Mouse (Mus musculus) hematopoietic stem cell, adult 5-6 weeks (primary cell): Measurements from ENCODE around the gene Endov. TPM values are rescaled to one million over a fixed set of nuclear protein-coding genes. Genes with fewer than 3 reads are reported as not detected.

Experiments used
- ATAC-seq, 2 experiments: fragments of 125-278 bp in 1 of 2; replicated peaks in 1 of 2; 2 replicates each; pipeline ENCODE4 v1.8.0; 2016 to 2017; ENCODE audit warnings: inconsistent platforms in 2 of 2, mild to moderate bottlenecking in 2 of 2, moderate number of reproducible peaks in 2 of 2, low read depth in 1 of 2, moderate TSS enrichment in 1 of 2; ENCODE audit not compliant: low FRiP score in 2 of 2, poor library complexity in 2 of 2, severe bottlenecking in 2 of 2, insufficient read depth in 1 of 2, low TSS enrichment in 1 of 2
- total RNA-seq: library from RNA; stranded (forward); fragments of 172-1452, 232-1000 nt; gene quantifications from 2 replicates; pipeline ENCODE4 v1.2.3, GENCODE M21; 2017

The Endov gene
- total RNA-seq, result 11.3 and 25.1 TPM in 2 replicates

- peak; percentile 93 to 96 for ATAC-seq
Observed at GRCm38 (mm10) chr11:119490861-119491689, at the start of gene Endov. Gene Endov (plus strand): TSS chr11:119491347.

DNA sequence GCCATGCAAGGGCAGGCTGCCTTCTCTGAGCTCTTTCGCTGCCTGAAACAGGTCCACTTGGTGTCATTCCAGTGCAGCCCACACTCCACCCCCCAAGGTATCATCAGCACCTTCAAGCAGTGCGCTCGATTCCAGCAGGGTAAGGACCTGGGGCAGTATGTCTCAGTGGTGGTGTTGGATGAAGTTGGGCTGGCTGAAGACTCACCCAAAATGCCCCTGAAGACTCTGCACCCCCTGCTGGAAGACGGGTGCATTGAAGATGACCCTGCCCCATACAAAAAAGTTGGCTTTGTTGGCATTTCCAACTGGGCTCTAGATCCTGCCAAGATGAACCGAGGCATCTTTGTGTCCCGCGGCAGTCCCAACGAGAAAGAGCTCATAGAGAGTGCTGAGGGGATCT lies 48.9 kb upstream of the Endov start:
- no peak for ATAC-seq

- no peak for ATAC-seq
Observed at GRCm38 (mm10) chr11:119443442-119443841, 47.7 kb upstream of the Endov start.

DNA sequence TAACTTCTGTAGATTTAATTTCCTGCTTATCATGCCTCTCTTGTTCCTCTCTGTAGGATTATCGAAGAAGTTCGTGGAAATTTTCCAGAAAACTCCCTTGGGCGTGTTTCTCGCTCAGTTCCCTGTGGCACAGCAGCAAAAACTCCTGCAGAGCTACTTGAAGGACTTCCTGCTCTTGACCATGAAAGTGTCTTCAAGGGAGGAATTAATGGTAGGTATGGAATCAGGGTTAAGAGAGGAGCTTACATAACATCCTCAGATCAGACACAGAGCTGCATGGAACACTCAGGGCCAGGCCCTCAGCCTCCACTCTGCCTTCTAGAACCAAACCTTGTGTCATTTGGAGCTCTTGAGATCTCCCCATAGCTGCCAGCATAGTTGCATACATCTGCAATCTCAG lies 35.0 kb upstream of the Endov start:
- ATAC-seq, result no peak

DNA sequence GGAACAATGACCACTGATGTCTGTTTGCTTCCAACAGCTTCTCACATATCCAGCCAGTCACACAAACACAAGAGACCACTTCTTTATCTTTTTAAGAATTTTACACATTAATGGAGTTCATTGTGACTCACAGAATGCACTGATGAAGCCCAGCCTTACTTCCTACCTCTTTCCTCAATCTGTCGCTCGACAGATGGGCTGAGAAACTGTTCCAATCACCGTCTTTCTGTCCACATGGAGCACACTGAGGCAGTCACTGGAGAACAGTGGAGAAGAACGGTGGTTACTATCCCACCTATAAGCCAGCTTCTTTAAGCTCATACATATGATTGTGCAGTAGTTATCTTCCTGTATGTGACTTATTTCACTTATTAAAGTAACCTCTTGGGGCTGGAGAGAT lies 13.3 kb upstream of the Endov start:
- ATAC-seq, result no peak

GRCm38 (mm10) chr11:119491690-119492087 lies 542 bp downstream of the Endov start:
- ATAC-seq, result no peak

DNA sequence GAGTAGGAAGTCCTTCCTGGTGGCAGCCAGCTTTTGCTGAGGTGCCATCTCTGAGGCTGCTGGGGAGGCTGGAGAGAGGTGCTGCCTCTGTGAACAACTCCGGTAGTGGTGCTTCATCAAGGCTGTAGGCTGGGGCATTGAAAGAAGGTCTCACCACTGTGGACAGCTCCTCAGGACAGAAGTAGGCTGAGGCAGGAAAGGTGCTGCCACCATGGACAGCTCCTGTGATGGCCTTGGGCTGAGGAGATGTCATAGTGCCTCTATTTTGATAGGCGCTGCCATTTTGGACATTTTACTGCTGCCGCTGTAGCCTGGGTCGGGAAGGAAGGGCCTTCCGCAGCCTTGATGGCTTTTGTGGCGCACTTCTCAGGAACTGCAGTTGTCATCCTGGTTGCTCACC lies 1.7 kb downstream of the Endov start:
- no peak for ATAC-seq

DNA sequence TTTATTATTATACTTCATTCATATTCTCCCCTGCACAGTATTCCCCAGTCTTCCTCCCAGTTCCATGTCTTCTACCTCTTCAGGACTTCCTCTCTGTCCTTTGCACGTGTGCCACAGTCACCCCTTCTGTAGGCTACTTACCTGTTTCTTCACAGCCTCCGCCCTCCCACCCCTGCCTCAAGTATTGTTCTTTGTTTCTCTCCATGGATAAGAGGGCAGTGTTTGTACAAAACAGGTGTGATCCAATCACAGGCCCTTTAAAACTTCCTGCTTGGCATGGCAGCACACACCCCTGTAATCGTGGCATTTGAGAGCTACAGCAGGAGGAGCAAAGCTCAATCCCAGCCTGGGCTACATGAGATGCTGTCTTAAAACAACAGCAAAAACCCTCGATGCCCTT lies 2.4 kb downstream of the Endov start:
- ATAC-seq, result no peak

- no peak for ATAC-seq
Observed at GRCm38 (mm10) chr11:119496147-119496546, 5.0 kb downstream of the Endov start.

DNA sequence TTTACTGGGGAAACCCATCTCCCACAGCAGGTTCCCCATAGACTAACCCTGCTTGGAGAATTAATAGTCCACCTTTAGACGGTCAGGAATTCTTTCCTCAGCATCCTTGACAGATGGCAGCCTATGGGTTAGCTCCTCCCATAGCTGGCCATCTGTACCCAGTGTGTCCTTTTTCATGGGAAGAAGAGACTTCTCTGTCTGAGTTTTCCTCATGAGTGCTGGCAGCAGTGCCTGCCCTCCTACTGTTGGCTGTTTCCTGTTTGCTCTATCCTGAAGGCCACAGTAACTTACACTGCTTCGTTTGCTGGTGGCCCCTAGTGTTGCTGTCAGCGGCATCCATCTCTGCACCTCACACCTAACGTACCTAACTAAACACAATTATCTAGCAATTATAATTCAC lies 6.3 kb downstream of the Endov start:
- ATAC-seq, result no peak

DNA sequence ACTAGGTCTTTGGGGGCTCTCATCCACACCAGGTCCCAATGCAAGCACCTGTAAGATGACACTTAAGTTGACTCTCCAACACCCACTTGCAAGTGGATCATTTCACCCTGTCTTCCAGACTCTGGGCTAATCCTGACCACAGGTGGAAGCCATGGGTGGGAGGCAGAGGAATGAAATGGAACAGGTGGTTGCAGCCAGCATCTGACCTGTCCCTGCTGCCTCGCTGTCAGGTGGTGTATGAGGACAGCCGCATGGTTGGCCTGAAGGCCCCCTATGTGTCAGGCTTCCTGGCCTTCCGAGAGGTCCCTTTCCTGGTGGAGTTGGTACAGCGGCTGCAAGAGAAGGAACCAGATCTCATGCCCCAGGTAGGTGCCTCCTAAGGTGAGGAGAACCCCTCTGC lies 8.2 kb downstream of the Endov start:
- no peak for ATAC-seq

GRCm38 (mm10) chr11:119500011-119500410 lies 8.9 kb downstream of the Endov start:
- no peak for ATAC-seq

DNA sequence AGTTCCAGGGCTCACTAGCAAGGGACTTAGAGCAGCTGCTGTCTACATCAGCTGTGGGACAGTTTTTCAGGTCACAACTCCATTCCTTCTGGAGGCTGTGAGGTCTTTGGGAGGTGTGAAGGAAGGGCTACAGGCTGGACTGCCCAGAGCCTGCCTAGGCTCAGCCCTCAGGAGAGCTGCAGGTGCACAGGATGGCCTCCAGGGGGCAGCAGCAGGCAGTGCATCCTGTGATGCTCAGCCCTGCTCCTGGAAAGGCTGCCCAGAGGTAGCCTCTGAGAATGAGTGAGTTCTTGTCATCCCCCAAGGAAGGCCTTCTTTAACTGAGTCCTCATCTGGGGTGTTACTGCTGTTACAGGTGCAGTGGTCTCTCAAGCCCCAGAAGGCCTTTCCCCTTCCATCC lies 12.5 kb downstream of the Endov start:
- peak; percentile 78 to 86; a peak in 3 of 4 replicates for ATAC-seq

DNA sequence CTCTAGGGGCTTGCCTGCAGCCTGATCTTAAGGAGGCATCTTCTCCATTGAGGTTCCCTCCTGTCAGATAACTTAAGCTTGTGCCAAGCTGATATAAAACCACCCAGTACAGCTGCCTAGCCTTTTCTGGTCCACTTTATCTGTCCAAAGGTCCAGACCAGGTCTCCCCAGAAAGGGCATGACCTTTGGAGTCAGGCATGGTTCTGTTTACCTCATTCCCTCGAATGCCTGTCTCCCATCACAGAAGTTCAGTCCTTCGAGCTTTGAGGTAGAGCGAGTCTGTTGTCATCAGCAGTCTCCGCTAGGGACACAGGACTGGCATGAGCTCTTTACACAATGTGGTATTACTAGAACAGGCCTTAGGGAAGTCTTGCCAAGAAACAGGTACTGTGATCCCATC lies 15.2 kb downstream of the Endov start:
- no peak for ATAC-seq

GRCm38 (mm10) chr11:119507772-119508171 lies 16.6 kb downstream of the Endov start:
- no peak for ATAC-seq

GRCm38 (mm10) chr11:119509165-119509776 lies 18.1 kb downstream of the Endov start:
- ATAC-seq, result no peak

- ATAC-seq, result no peak
Observed at GRCm38 (mm10) chr11:119513038-119513659, 22.0 kb downstream of the Endov start.

DNA sequence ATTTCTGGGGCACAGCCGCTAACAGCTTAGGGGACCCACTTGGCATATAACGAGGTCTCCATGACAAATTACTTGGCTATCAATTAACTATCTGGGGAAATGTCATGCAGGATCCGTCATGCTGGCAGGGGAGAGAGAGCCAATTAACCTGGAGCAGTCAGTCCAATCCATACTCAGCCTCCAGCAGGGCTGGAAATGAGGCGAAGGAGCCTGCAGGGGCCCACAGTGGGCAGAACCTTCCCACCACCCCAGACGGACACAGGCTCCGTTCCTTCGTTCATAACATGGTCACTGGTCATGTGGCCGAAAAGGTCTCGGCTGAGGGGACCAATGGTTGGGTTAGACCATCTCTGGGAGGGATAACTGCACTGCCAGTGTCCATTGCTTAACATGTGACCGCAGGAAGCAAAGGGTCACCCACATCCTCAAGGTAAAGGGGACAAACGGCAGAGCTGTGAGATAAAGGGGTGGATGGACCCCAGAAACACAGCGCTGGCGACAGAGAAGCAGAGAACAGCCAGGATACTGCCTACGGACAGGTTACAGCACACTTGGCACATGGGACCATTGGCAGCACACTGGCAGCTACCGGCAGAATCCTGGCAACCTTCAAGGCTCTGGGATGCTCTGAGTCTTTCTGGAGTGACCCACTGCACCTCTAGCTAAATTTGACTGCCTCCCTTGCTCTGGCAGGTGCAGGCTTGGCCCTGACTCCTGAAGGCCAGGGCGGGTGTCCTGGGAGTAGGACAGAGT lies 23.1 kb downstream of the Endov start:
- no peak for ATAC-seq
